Mouse (Mus musculus): ENCODE data around the gene Slc9b1. TPM values are rescaled to one million over a fixed set of nuclear protein-coding genes. Genes with fewer than 3 reads are reported as not detected.

The Slc9b1 gene
- polyA plus RNA-seq, 1 experiment from 2014 or later, result 0.12 TPM

GRCm38 (mm10) chr3:135444930-135445329, 97.1 kb downstream of the Slc9b1 start:
- H3K4me3 ChIP-seq, result no peak overlapping the region
- H3K27ac ChIP-seq, result no peak overlapping the region
- no peaks in the 10 kb centered on the region for H3K9me3 ChIP-seq
- H3K4me2 ChIP-seq, result no peak overlapping the region
- no peak for ATAC-seq (ENCODE audit: low FRiP score)
- peaks cover 21% of the 10 kb centered on the region for H3K4me1 ChIP-seq (replicated peaks)
- no peaks in the 10 kb centered on the region for H3K27me3 ChIP-seq
- H3K9ac ChIP-seq, result no peak overlapping the region
- H3K36me3 ChIP-seq, result no peaks in the 10 kb centered on the region; the same call in 1 of the 2 replicates

Other genes starting within 250 kb of the Slc9b1 start
- gene Cenpe, start 135.5 kb upstream of the Slc9b1 start, polyA plus RNA-seq (2015; fragmentation: Nextera tagmentation; extraction: Ambion mirVana), result 6.3 and 7.5 TPM in 2 replicates
- 5.8 TPM in 2 replicates for gene Bdh2, start 66.8 kb upstream of the Slc9b1 start, polyA plus RNA-seq (2015; fragmentation: Nextera tagmentation; extraction: Ambion mirVana)
- 1.1 and 1.4 TPM in 2 replicates for gene Slc9b2, start 40.3 kb upstream of the Slc9b1 start, polyA plus RNA-seq (2015; fragmentation: Nextera tagmentation; extraction: Ambion mirVana)
- gene Cisd2, start 75.9 kb downstream of the Slc9b1 start, polyA plus RNA-seq (2015; fragmentation: Nextera tagmentation; extraction: Ambion mirVana), result 74.1 and 77.0 TPM in 2 replicates
- gene Ube2d3, start 90.1 kb downstream of the Slc9b1 start, polyA plus RNA-seq (2015; fragmentation: Nextera tagmentation; extraction: Ambion mirVana), result 399 and 409 TPM in 2 replicates
- gene Manba, start 137.6 kb downstream of the Slc9b1 start, polyA plus RNA-seq (2015; fragmentation: Nextera tagmentation; extraction: Ambion mirVana), result 5.5 and 5.6 TPM in 2 replicates

Measured in hindbrain, embryonic 13.5 days (tissue).